Mouse (Mus musculus) megakaryocyte, embryonic 14.5 days (primary cell): ENCODE measurements around the gene Tcp11.

Experiments used
- FLI1 ChIP-seq: IDR thresholded peaks from 2 replicates; pipeline ENCODE4 v1.6.1; 2012; ENCODE audit warnings: low read length, inconsistent platforms, mixed read lengths
- GATA1 ChIP-seq: IDR thresholded peaks from 3 replicates; pipeline ENCODE4 v1.6.1; 2012; ENCODE audit warnings: mixed read lengths, low read length, inconsistent platforms, borderline replicate concordance

DNA sequence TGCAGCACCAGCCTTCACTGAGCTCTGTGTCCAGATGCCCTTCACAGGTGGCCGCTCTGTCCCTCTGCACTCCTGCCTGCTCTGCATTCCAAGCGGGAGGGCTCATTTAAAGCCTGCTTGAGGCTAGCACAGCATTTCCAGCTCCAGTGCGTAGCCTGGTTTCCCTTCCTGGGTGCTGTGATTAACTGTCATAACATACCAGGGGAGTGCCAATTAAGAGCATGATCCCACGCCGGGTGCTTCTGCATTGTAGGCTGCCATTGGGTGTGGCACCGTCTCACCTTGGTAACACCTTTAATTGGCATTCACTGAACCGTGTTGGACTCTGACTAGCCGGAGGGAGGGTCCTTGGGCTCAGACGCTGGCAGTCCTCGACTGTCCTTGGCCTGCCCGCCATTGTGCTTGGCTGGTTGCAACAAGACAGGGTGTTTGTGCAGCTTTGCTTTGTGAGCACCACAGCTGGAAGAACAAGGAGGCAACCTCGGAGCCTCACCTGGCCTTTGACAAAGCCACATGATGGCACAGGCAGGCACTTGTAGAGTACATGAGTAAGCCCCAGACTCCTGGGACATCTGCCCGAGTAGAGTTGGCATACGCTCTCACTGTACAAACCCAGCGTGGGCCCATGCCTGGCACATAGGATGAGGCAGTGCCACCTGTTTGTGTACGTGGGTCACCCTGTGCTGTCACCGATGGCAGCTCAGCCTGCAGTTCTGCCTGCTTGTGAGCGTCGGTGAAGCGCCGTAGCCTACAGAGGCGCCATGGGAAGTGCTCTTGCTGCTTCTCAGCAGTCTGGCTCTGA is 57.4 kb downstream of the Tcp11 start:
- TF ChIP-seq GATA1 (no peak), FLI1 (no peak)
